Mouse (Mus musculus) Muller cell, postnatal 12 days (primary cell): ENCODE measurements around the gene Ak7.

Source experiments
- DNase-seq: peaks from one replicate; pipeline ENCODE4 v3.0.0-alpha.2; 2015; ENCODE audit errors: inconsistent ontology term

The Ak7 gene

GRCm38 (mm10) chr12:105705799-105706487, at the start of gene Ak7:
TSS of gene Ak7 (plus strand) at chr12:105705976.
- peak; percentile 76 for DNase-seq

GRCm38 (mm10) chr12:105676274-105676673, 29.5 kb upstream of the Ak7 start:
- no peak for DNase-seq

GRCm38 (mm10) chr12:105678211-105678610, 27.6 kb upstream of the Ak7 start:
- no peak for DNase-seq

GRCm38 (mm10) chr12:105678762-105679161, 27.0 kb upstream of the Ak7 start:
- no peak for DNase-seq

GRCm38 (mm10) chr12:105683933-105684901, 21.6 kb upstream of the Ak7 start, which contains the start of gene Gskip:
TSS of gene Gskip (plus strand) at chr12:105684829.
- DNase-seq, result peak; percentile 67

- peak; percentile 95 for DNase-seq
These were observed 20.6 kb upstream of the Ak7 start, which contains the start of gene Atg2b for GRCm38 (mm10) chr12:105685001-105685691. TSS of gene Atg2b (minus strand) at chr12:105685211.

- DNase-seq, result no peak
These were observed 19.0 kb upstream of the Ak7 start for GRCm38 (mm10) chr12:105686791-105687190.

GRCm38 (mm10) chr12:105687416-105687815, 18.4 kb upstream of the Ak7 start:
- no peak for DNase-seq

- no peak for DNase-seq
These were observed 17.2 kb upstream of the Ak7 start for GRCm38 (mm10) chr12:105688546-105688945.

- DNase-seq, result no peak
These were observed 16.3 kb upstream of the Ak7 start for GRCm38 (mm10) chr12:105689435-105689834.

GRCm38 (mm10) chr12:105694021-105694420, 11.8 kb upstream of the Ak7 start:
- DNase-seq, result no peak

GRCm38 (mm10) chr12:105695848-105696247, 9.9 kb upstream of the Ak7 start:
- no peak for DNase-seq

GRCm38 (mm10) chr12:105697104-105697780, 8.5 kb upstream of the Ak7 start:
- DNase-seq, result no peak

- DNase-seq, result no peak
These were observed 5.3 kb upstream of the Ak7 start for GRCm38 (mm10) chr12:105700433-105700832.

- DNase-seq, result no peak
These were observed 12.8 kb downstream of the Ak7 start for GRCm38 (mm10) chr12:105718616-105719015.

GRCm38 (mm10) chr12:105720196-105720595, 14.4 kb downstream of the Ak7 start:
- DNase-seq, result no peak

GRCm38 (mm10) chr12:105721452-105722132, 15.8 kb downstream of the Ak7 start:
- peak; percentile 39 for DNase-seq

- peak; percentile 56 for DNase-seq
These were observed 16.9 kb downstream of the Ak7 start for GRCm38 (mm10) chr12:105722657-105723056.

- DNase-seq, result no peak
These were observed 18.8 kb downstream of the Ak7 start for GRCm38 (mm10) chr12:105724616-105725015.

- DNase-seq, result no peak
These were observed 20.0 kb downstream of the Ak7 start for GRCm38 (mm10) chr12:105725736-105726135.

GRCm38 (mm10) chr12:105727268-105727667, 21.5 kb downstream of the Ak7 start:
- DNase-seq, result no peak
